Mouse (Mus musculus) brain, adult 2 months (tissue): ENCODE measurements at regions not wholly inside any gene's neighbourhood (a gene's known extent, or its start where the extent isn't known, plus 50 kb on each side); places are given as distances from the start of the nearest gene placed in this dataset.

Experiments used
- DNase-seq: peaks from one replicate; pipeline ENCODE4 v3.0.0; 2011; ENCODE audit warnings: low read depth, low spot score

- DNase-seq: peak; percentile 17
Observed at GRCm38 (mm10) chr3:113169000-113169399, 89.6 kb downstream of the Amy2a5 start.

- DNase-seq: no peak
Observed at GRCm38 (mm10) chr3:113162300-113162699, 96.3 kb downstream of the Amy2a5 start.
